Mouse (Mus musculus): Measurements from ENCODE around the gene Arfgef3. TPM values are rescaled to one million over a fixed set of nuclear protein-coding genes. Genes with fewer than 3 reads are reported as not detected.
A peak's percentile ranks its signal among the peaks of the same experiment; 100 is the strongest.
"Not testable (repeated sequence)": the region's sequence is repeated elsewhere in the genome, so short reads cannot be mapped to it uniquely, and the experiment has no call there.

The Arfgef3 gene
- polyA plus RNA-seq, 1 experiment from 2014 or later: 1.5 TPM

GRCm38 (mm10) chr10:18627530-18627929 is 116.2 kb downstream of the Arfgef3 start:
- ATAC-seq: no peak
- Histone ChIP-seq H3K4me3 (ENCODE audit: low read depth, low read length) (no peak overlapping the region), H3K9ac (ENCODE audit: low read depth, low read length) (no peak overlapping the region), H3K27ac (ENCODE audit: low read depth, low read length) (no peak overlapping the region), H3K27me3 (replicated peaks; ENCODE audit: control insufficient read depth, insufficient read depth, low read length) (no peaks in the 10 kb centered on the region), H3K4me2 (replicated peaks; ENCODE audit: low read depth) (no peak overlapping the region), H3K36me3 (ENCODE audit: control insufficient read depth, insufficient read depth) (no peaks in the 10 kb centered on the region), H3K9me3 (ENCODE audit: control insufficient read depth) (no peaks in the 10 kb centered on the region), H3K4me1 (replicated peaks; ENCODE audit: control insufficient read depth, insufficient read depth, low read length) (no peaks in the 10 kb centered on the region)
- no peak for TF ChIP-seq CTCF (IDR thresholded peaks at IDR 0.05; ENCODE audit: low read depth)
- WGBS: 88% methylated on average over 6 of the region's 6 CpGs

GRCm38 (mm10) chr10:18612796-18613195 is 131.0 kb downstream of the Arfgef3 start:
- H3K36me3 ChIP-seq (ENCODE audit: control insufficient read depth, insufficient read depth): no peaks in the 10 kb centered on the region

GRCm38 (mm10) chr10:18604827-18605535 is 138.8 kb downstream of the Arfgef3 start:
- not testable (repeated sequence) for H3K36me3 ChIP-seq (ENCODE audit: control insufficient read depth, insufficient read depth); H3K9ac ChIP-seq (ENCODE audit: low read depth, low read length); H3K27me3 ChIP-seq (replicated peaks; ENCODE audit: control insufficient read depth, insufficient read depth, low read length); H3K27ac ChIP-seq (ENCODE audit: low read depth, low read length); H3K9me3 ChIP-seq (ENCODE audit: control insufficient read depth); H3K4me3 ChIP-seq (ENCODE audit: low read depth, low read length); H3K4me2 ChIP-seq (replicated peaks; ENCODE audit: low read depth); H3K4me1 ChIP-seq (replicated peaks; ENCODE audit: control insufficient read depth, insufficient read depth, low read length)
- 21% methylated on average over 5 of the region's 5 CpGs for WGBS
- peak; percentile 94 for ATAC-seq

More at GRCm38 (mm10) chr10:18612796-18613195, 131.0 kb downstream of the Arfgef3 start:
- 85% methylated on average over 2 of the region's 2 CpGs for WGBS
- Histone ChIP-seq H3K27ac (ENCODE audit: low read depth, low read length) (no peak overlapping the region), H3K4me1 (replicated peaks; ENCODE audit: control insufficient read depth, insufficient read depth, low read length) (no peaks in the 10 kb centered on the region), H3K9ac (ENCODE audit: low read depth, low read length) (no peak overlapping the region), H3K4me3 (ENCODE audit: low read depth, low read length) (no peak overlapping the region), H3K4me2 (replicated peaks; ENCODE audit: low read depth) (no peak overlapping the region), H3K27me3 (replicated peaks; ENCODE audit: control insufficient read depth, insufficient read depth, low read length) (no peaks in the 10 kb centered on the region), H3K9me3 (ENCODE audit: control insufficient read depth) (no peaks in the 10 kb centered on the region)
- no peak for TF ChIP-seq CTCF (IDR thresholded peaks at IDR 0.05; ENCODE audit: low read depth)
- no peak for ATAC-seq

GRCm38 (mm10) chr10:18602030-18602429 is 141.7 kb downstream of the Arfgef3 start:
- H3K27me3 ChIP-seq (replicated peaks; ENCODE audit: control insufficient read depth, insufficient read depth, low read length): no peaks in the 10 kb centered on the region
- H3K36me3 ChIP-seq (ENCODE audit: control insufficient read depth, insufficient read depth): no peaks in the 10 kb centered on the region
- no peak for ATAC-seq
- peak; percentile 84 for TF ChIP-seq CTCF (IDR thresholded peaks at IDR 0.05; ENCODE audit: low read depth)
- no peaks in the 10 kb centered on the region for H3K9me3 ChIP-seq (ENCODE audit: control insufficient read depth)
- H3K27ac ChIP-seq (ENCODE audit: low read depth, low read length): no peak overlapping the region
- no peaks in the 10 kb centered on the region for H3K4me1 ChIP-seq (replicated peaks; ENCODE audit: control insufficient read depth, insufficient read depth, low read length)
- H3K4me3 ChIP-seq (ENCODE audit: low read depth, low read length): no peak overlapping the region
- H3K4me2 ChIP-seq (replicated peaks; ENCODE audit: low read depth): no peak overlapping the region
- WGBS: 29% methylated on average over 4 of the region's 4 CpGs
- no peak overlapping the region for H3K9ac ChIP-seq (ENCODE audit: low read depth, low read length)

- Histone ChIP-seq H3K27me3 (replicated peaks; ENCODE audit: control insufficient read depth, insufficient read depth, low read length) (no peaks in the 10 kb centered on the region), H3K9me3 (ENCODE audit: control insufficient read depth) (no peaks in the 10 kb centered on the region)
- 76% methylated on average over 6 of the region's 6 CpGs for WGBS
Observed at GRCm38 (mm10) chr10:18597601-18598000, 146.1 kb downstream of the Arfgef3 start.

GRCm38 (mm10) chr10:18589455-18589854 is 154.3 kb downstream of the Arfgef3 start:
- no peak for ATAC-seq
- no peak for TF ChIP-seq CTCF (IDR thresholded peaks at IDR 0.05; ENCODE audit: low read depth)
- no peaks in the 10 kb centered on the region for H3K36me3 ChIP-seq (ENCODE audit: control insufficient read depth, insufficient read depth)
- H3K4me2 ChIP-seq (replicated peaks; ENCODE audit: low read depth): no peak overlapping the region
- 90% methylated on average over 5 of the region's 5 CpGs for WGBS
- no peak overlapping the region for H3K27ac ChIP-seq (ENCODE audit: low read depth, low read length)
- no peaks in the 10 kb centered on the region for H3K4me1 ChIP-seq (replicated peaks; ENCODE audit: control insufficient read depth, insufficient read depth, low read length)
- no peak overlapping the region for H3K9ac ChIP-seq (ENCODE audit: low read depth, low read length)
- H3K4me3 ChIP-seq (ENCODE audit: low read depth, low read length): no peak overlapping the region
- no peaks in the 10 kb centered on the region for H3K9me3 ChIP-seq (ENCODE audit: control insufficient read depth)
- H3K27me3 ChIP-seq (replicated peaks; ENCODE audit: control insufficient read depth, insufficient read depth, low read length): no peaks in the 10 kb centered on the region

More at GRCm38 (mm10) chr10:18597601-18598000, 146.1 kb downstream of the Arfgef3 start:
- no peak for ATAC-seq
- no peak overlapping the region for H3K9ac ChIP-seq (ENCODE audit: low read depth, low read length)
- H3K36me3 ChIP-seq (ENCODE audit: control insufficient read depth, insufficient read depth): no peaks in the 10 kb centered on the region
- TF ChIP-seq CTCF (IDR thresholded peaks at IDR 0.05; ENCODE audit: low read depth): no peak
- no peak overlapping the region for H3K4me2 ChIP-seq (replicated peaks; ENCODE audit: low read depth)
- no peaks in the 10 kb centered on the region for H3K4me1 ChIP-seq (replicated peaks; ENCODE audit: control insufficient read depth, insufficient read depth, low read length)
- no peak overlapping the region for H3K4me3 ChIP-seq (ENCODE audit: low read depth, low read length)
- H3K27ac ChIP-seq (ENCODE audit: low read depth, low read length): no peak overlapping the region

All from intestine, postnatal 0 days (tissue).